Mouse (Mus musculus) C2C12 (cell line): ENCODE measurements at regions not wholly inside any gene's neighbourhood (a gene's known extent, or its start where the extent isn't known, plus 50 kb on each side); places are given as distances from the start of the nearest gene placed in this dataset.

Source experiments
- H3K27me3 ChIP-seq: one replicate; pipeline ENCODE4 v1.6.1; 2011; ENCODE audit not compliant: control insufficient read depth, insufficient read depth, insufficient read length
- H3K36me3 ChIP-seq: one replicate; pipeline ENCODE4 v1.6.1; 2011; ENCODE audit not compliant: control insufficient read depth, insufficient read depth
- H3K4me3 ChIP-seq: one replicate; pipeline ENCODE4 v1.5.1; 2011; ENCODE audit warnings: mild to moderate bottlenecking, control low read depth; ENCODE audit not compliant: poor library complexity, insufficient read depth, severe bottlenecking
- H3K79me2 ChIP-seq: one replicate; pipeline ENCODE4 v1.6.1; 2011; ENCODE audit not compliant: control insufficient read depth, insufficient read depth
- H3K79me3 ChIP-seq: one replicate; pipeline ENCODE4 v1.6.1; 2011; ENCODE audit warnings: low read depth, control low read depth
- H3ac ChIP-seq: one replicate; pipeline ENCODE3; 2011; ENCODE audit warnings: low read depth; ENCODE audit not compliant: control insufficient read depth, insufficient read length
- CEBPB ChIP-seq: IDR thresholded peaks from one replicate; pipeline ENCODE4 v1.6.1; 2011; ENCODE audit warnings: low read depth, mild to moderate bottlenecking, control low read depth, moderate library complexity
- CTCF ChIP-seq: IDR thresholded peaks from one replicate; pipeline ENCODE4 v1.5.1; 2011; ENCODE audit not compliant: control insufficient read depth, insufficient read depth, insufficient read length
- FOSL1 ChIP-seq: IDR thresholded peaks from one replicate; pipeline ENCODE4 v1.8.0; 2011; ENCODE audit warnings: mild to moderate bottlenecking, low read length; ENCODE audit not compliant: poor library complexity, insufficient read depth, severe bottlenecking
- MAX ChIP-seq: IDR thresholded peaks from one replicate; pipeline ENCODE4 v1.6.1; 2011; ENCODE audit warnings: mild to moderate bottlenecking, control low read depth
- MYOD1 ChIP-seq: IDR thresholded peaks from one replicate; pipeline ENCODE4 v1.6.1; 2011; ENCODE audit warnings: low read depth; ENCODE audit not compliant: control insufficient read depth, insufficient read length
- MYOG ChIP-seq: IDR thresholded peaks from one replicate; pipeline ENCODE4 v1.6.1; 2011; ENCODE audit not compliant: control insufficient read depth, insufficient read length; ENCODE audit errors: extremely low read depth
- USF1 ChIP-seq: IDR thresholded peaks from one replicate; pipeline ENCODE4 v1.6.1; 2011; ENCODE audit warnings: low read depth, mild to moderate bottlenecking, control low read depth, moderate library complexity

DNA sequence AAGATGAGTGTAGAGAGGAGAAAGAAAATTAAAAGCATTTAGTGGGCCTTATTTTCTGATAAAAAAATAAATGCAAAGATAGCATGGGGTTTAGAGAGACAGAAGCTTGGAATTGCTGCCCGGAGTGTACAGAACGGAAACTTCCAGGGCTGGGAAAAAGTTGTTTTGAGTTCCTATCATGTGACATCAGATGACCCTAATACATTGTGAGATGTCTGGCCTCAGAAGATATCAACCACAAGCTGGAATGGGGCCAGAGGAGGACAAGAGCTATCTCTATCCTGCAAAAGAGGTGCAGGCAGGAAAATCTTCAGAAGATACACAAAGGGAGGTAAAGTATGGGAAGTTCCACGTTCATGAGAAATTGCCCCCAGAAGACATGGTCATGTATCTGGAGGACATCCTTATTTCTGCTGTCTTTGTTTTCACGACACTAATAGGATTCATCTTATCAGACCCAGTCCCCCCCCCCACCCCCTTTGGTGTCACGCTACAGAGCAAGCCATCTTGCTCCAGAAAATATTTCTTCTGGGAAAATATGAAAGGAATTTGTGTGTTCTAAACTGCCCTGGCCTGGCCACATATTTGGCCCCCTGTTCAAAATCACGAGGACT lies 408.3 kb upstream of the N6amt1 start:
- Histone ChIP-seq H3K79me2 (no peaks in the 10 kb centered on the region), H3K79me3 (no peaks in the 10 kb centered on the region), H3K36me3 (no peaks in the 10 kb centered on the region), H3K27me3 (no peaks in the 10 kb centered on the region), H3K4me3 (no peak overlapping the region), H3ac (no peak overlapping the region)
- TF ChIP-seq MYOD1 (no peak), MAX (no peak), MYOG (no peak), USF1 (no peak), CEBPB (no peak), FOSL1 (no peak), CTCF (no peak)

DNA sequence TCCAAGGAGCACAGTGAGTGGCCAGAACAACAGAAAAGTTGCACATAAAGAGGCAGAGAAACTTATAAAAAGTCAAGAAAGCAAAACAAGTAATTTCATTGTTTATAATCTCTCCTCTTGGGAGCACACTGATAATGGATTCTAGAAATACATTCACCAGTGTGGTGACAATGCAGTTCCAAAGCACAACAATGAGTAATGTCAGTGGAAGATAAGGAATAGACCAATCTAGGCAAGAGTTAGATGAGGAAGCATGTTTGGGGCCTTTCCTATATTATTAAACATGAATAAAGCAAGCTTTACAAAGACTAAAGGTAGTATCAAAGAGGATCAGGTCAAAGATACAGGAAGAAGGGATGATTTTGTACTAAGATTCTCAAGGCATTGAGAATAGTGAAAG lies 408.9 kb upstream of the N6amt1 start:
- TF ChIP-seq CEBPB = no peak
- TF ChIP-seq CTCF = no peak
- TF ChIP-seq USF1 = no peak
- TF ChIP-seq MYOD1 = no peak
- no peak for TF ChIP-seq FOSL1
- TF ChIP-seq MAX = no peak
- no peak for TF ChIP-seq MYOG
- Histone ChIP-seq H3K79me3 (no peaks in the 10 kb centered on the region), H3K36me3 (no peaks in the 10 kb centered on the region), H3K4me3 (no peak overlapping the region), H3K27me3 (no peaks in the 10 kb centered on the region), H3K79me2 (no peaks in the 10 kb centered on the region), H3ac (no peak overlapping the region)

DNA sequence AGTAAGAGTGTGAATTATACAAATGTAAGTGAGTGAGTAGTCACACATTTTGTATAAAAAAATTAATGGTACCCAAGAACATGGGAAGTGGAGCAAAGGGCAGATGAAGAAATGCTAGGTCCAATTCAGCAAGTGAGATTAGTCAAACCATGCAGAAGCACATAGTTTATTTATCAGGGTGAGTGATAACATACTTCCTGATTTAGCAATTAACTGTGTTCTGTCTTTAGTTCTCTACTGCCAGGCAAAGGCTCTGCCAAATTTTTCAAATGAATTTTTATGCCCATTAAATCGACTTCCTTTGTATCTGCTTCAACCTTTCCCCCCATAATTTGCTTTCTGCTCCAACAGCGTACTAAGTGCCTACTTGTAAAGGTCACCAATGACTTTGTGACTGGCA lies 419.0 kb upstream of the N6amt1 start:
- no peak for TF ChIP-seq MYOG
- no peak for TF ChIP-seq USF1
- TF ChIP-seq CEBPB = no peak
- TF ChIP-seq MAX = no peak
- no peak for TF ChIP-seq CTCF
- no peak for TF ChIP-seq MYOD1
- TF ChIP-seq FOSL1 = no peak
- Histone ChIP-seq H3K27me3 (no peaks in the 10 kb centered on the region), H3ac (no peak overlapping the region), H3K79me3 (no peaks in the 10 kb centered on the region), H3K79me2 (no peaks in the 10 kb centered on the region), H3K4me3 (no peak overlapping the region), H3K36me3 (no peaks in the 10 kb centered on the region)

DNA sequence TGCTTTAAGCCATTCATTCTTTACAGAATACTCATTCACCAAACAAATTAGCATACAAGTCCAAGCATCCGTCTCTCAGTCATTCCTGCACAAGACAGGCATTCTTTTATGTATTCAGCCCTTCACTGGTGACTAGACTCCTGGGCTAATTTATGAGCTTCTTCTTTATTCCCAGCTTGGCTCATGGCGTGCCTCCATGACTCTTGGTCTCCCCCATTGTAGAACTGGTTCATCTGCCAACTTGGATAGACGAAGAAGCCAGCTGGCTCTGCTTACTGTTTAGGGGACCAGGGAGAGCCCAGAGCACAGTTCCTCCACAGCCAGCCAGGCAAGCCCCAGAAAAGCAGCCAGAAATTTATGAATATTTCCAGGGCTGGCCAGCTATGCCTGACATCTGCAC lies 421.2 kb upstream of the N6amt1 start:
- Histone ChIP-seq H3K27me3 (no peaks in the 10 kb centered on the region), H3K79me3 (no peaks in the 10 kb centered on the region), H3K4me3 (no peak overlapping the region), H3K79me2 (no peaks in the 10 kb centered on the region), H3K36me3 (no peaks in the 10 kb centered on the region), H3ac (no peak overlapping the region)
- no peak for TF ChIP-seq MYOD1
- no peak for TF ChIP-seq MYOG
- no peak for TF ChIP-seq CTCF
- no peak for TF ChIP-seq USF1
- no peak for TF ChIP-seq MAX
- no peak for TF ChIP-seq FOSL1
- no peak for TF ChIP-seq CEBPB

DNA sequence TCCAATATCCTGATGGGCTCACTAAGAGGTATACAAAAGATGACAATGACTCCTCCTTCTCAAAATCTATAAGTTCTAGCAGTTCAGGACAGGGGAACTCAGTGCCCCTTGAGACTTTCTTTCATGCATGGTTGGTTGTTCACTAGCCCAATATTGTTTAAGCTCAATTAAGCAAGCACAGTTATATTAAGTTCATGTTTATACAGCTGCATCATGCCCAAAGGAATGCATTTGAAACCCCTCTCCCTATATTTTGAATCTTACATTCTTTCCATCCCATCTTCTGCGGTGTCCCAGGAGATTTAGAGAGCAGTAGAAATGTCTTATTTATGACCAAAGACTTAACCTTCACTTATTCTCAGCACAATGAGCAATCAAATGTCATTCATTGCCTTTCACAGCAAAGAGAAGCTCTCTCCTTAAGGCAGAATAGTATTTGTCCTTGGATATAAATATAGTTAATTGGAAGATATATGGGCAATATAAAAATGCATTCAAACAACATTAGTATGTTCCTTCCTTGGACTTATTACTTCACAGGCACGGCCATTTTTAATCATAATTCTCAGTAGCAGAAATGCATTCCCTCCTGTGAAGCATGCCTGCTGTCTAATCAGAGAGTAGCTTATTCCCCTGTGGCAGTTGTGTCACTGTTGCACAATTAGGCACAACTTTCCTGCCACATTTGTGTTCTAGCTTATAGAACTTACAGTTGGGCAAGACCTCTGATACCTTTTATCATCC lies 455.8 kb upstream of the N6amt1 start:
- H3K79me3 ChIP-seq = no peaks in the 10 kb centered on the region
- H3K79me2 ChIP-seq = no peaks in the 10 kb centered on the region
- no peaks in the 10 kb centered on the region for H3K36me3 ChIP-seq
- H3K4me3 ChIP-seq = no peak overlapping the region
- TF ChIP-seq CTCF (no peak), MYOG (no peak), FOSL1 (no peak), CEBPB (no peak), MAX (no peak), USF1 (no peak), MYOD1 (no peak)
- H3K27me3 ChIP-seq = no peaks in the 10 kb centered on the region
- no peak overlapping the region for H3ac ChIP-seq

DNA sequence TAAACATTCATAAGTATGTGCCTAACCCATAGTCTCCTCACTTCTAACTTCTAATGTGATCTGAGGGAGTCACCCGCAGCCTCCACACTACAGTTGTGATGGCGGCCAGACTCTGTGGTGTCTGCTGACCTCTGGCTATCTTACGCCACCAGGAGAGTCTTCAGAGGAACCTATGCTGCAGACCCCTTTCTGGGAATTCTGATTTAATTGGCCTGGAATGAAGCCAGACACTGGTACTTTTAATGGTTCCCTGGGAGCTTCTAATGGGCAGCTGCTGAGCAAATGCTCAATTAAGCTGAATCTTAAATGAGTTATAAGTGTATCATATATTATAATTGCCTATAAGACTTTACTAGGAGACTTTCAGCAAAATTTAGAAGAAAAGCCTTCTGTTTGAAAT lies 459.0 kb upstream of the N6amt1 start:
- no peaks in the 10 kb centered on the region for H3K36me3 ChIP-seq
- H3K27me3 ChIP-seq = no peaks in the 10 kb centered on the region
- no peak overlapping the region for H3K4me3 ChIP-seq
- no peaks in the 10 kb centered on the region for H3K79me3 ChIP-seq
- TF ChIP-seq CEBPB = no peak
- no peaks in the 10 kb centered on the region for H3K79me2 ChIP-seq
- H3ac ChIP-seq = no peak overlapping the region
